Mouse (Mus musculus) C2C12 (cell line): ENCODE data around the gene Lrp1.

ENCODE experiments used
- CTCF ChIP-seq: IDR thresholded peaks from one replicate; pipeline ENCODE4 v1.5.1; 2011; ENCODE audit not compliant: control insufficient read depth, insufficient read depth, insufficient read length
- USF1 ChIP-seq: IDR thresholded peaks from one replicate; pipeline ENCODE4 v1.6.1; 2011; ENCODE audit warnings: low read depth, mild to moderate bottlenecking, control low read depth, moderate library complexity

DNA sequence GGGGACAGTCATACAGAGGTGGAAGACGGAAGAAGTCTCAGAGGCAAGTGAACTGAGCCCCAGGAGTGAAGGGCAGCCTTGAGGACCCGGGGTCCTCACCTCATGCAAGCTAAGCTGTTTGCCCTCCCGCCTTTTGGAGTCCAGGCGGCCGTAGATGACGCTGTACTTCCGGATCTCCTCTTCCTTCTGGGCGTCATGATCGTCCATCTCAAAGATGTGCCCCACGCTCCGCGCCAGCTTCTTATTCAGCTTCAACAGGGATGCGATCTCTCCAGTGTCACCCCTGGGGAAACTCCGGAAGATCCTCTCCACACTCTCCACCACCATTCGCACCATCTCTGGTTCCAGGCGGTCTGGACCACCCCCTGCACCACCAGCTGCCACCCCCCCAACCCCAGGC, 43.2 kb upstream of the Lrp1 start:
- no peak for TF ChIP-seq CTCF
- no peak for TF ChIP-seq USF1
